Mouse (Mus musculus) C2C12 (cell line): ENCODE results near the gene Cklf.
"Not testable (repeated sequence)": the region's sequence is repeated elsewhere in the genome, so short reads cannot be mapped to it uniquely, and the experiment has no call there.

Experiments
- CEBPB ChIP-seq: IDR thresholded peaks from one replicate; pipeline ENCODE4 v1.6.1; 2011; ENCODE audit warnings: low read depth, mild to moderate bottlenecking, control low read depth, moderate library complexity
- CTCF ChIP-seq: IDR thresholded peaks from one replicate; pipeline ENCODE4 v1.5.1; 2011; ENCODE audit not compliant: control insufficient read depth, insufficient read depth, insufficient read length
- FOSL1 ChIP-seq: IDR thresholded peaks from one replicate; pipeline ENCODE4 v1.8.0; 2011; ENCODE audit warnings: mild to moderate bottlenecking, low read length; ENCODE audit not compliant: poor library complexity, insufficient read depth, severe bottlenecking
- MAX ChIP-seq: IDR thresholded peaks from one replicate; pipeline ENCODE4 v1.6.1; 2011; ENCODE audit warnings: mild to moderate bottlenecking, control low read depth
- MYOD1 ChIP-seq: IDR thresholded peaks from one replicate; pipeline ENCODE4 v1.6.1; 2011; ENCODE audit warnings: low read depth; ENCODE audit not compliant: control insufficient read depth, insufficient read length
- MYOG ChIP-seq: IDR thresholded peaks from one replicate; pipeline ENCODE4 v1.6.1; 2011; ENCODE audit not compliant: control insufficient read depth, insufficient read length; ENCODE audit errors: extremely low read depth
- USF1 ChIP-seq: IDR thresholded peaks from one replicate; pipeline ENCODE4 v1.6.1; 2011; ENCODE audit warnings: low read depth, mild to moderate bottlenecking, control low read depth, moderate library complexity

- TF ChIP-seq MYOD1, CTCF, USF1, MYOG, MAX, CEBPB, FOSL1: not testable (repeated sequence)
Observed at GRCm38 (mm10) chr8:104261802-104262201, 11.1 kb downstream of the Cklf start.
